Mouse (Mus musculus) megakaryocyte, embryonic 14.5 days (primary cell): Measurements from ENCODE around the gene Zyg11a.

Experiments
- FLI1 ChIP-seq: IDR thresholded peaks from 2 replicates; pipeline ENCODE4 v1.6.1; 2012; ENCODE audit warnings: low read length, inconsistent platforms, mixed read lengths
- GATA1 ChIP-seq: IDR thresholded peaks from 3 replicates; pipeline ENCODE4 v1.6.1; 2012; ENCODE audit warnings: mixed read lengths, low read length, inconsistent platforms, borderline replicate concordance

DNA sequence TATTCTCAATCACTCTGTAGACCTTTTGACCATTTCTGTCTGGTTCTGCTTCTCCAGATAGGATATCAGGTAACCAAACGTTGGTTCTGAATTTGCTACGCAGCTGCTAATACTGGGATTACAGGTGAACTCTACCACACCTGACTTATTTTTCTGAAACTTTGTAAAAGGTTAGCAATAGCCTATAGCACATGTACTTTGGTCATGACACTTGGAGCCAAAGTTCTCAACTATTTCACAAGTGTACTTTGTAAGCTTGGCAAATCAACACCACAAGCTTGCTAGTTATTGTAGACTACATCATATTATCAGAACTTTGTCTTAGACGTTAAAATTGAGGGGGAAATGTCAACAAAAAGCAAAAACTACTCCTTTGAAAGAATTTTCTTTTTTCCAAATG is 15.8 kb upstream of the Zyg11a start:
- TF ChIP-seq GATA1 (no peak), FLI1 (no peak)
